Mouse (Mus musculus) cerebellum, postnatal 10 days (tissue): ENCODE results near the gene Krtap16-1.
A peak's percentile ranks its signal among the peaks of the same experiment; 100 is the strongest.

ENCODE experiments used
- DNase-seq, 2 experiments: peaks; one replicate each; pipeline ENCODE4 v3.0.0; 2021; ENCODE audit warnings: mixed read lengths in 2 of 2

The Krtap16-1 gene

DNA sequence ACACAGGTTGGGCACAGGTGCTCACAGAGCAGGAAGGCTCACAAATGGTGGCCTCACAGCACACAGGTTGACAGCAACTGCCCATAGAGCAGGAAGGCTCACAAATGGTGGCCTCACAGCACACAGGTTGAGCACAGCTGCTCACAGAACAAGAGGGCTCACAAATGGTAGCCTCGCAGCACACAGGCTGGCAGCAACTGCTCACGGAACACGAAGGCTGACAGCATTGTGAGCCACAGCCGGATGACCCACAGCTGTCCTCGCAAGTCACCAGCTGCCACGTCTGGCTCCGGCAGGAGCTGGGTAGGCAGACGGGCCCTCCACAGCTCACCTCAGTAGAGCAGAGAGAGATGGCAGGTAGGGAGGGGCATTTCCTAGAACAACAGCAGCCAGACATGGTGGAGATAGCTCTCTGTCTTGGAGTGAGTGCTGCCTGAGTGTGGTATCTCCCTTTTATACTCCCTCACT lies at the start of gene Krtap16-1:
Krtap16-1 (minus strand) TSS at position 418 of the 468 bp plus-strand sequence.
- DNase-seq = no peak

- DNase-seq = no peak
These were observed 43.4 kb upstream of the Krtap16-1 start, which contains the start of gene Krt33b for GRCm38 (mm10) chr11:100029768-100030167. Gene Krt33b (minus strand): TSS chr11:100029868.

DNA sequence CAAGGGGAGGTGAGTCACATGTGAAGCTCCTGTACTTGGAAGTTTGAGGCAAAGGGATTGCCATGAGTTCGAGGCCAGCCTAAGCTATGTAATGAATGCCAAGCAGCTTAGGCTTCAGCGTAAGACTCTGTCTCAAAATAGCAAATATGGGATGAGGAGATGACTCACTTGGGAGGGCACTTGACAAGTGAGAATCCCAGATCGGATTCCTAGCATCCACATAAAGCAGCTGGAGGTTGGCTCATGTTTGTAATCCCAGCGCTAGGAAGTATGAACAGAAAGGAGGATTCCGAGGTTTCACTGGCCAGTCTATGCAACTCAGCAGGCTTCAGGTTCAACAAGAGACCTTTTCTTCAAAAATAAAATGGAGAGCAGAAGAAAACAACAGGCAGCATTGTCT lies 35.0 kb upstream of the Krtap16-1 start:
- no peak for DNase-seq

GRCm38 (mm10) chr11:100019466-100019865 lies 33.1 kb upstream of the Krtap16-1 start:
- DNase-seq = no peak

DNA sequence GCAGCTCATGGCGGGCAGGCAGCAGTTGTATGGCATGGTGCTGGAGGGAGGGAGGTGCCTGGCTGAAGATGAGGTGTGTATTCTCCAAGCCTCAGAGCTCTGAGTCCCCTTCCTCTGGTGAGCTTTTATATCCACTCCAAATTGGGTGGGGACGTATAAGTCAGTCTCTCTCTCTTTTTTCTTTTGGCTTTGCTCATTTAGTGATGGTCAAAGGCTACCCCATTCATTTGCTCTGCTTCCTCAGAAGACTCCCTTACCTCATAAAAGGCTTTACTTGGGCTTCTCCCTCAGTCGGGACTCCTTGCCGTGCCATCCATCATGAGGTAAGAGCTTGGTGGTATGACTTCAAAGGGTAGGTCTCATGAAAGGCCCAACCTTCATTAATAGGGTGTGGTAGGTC lies 29.7 kb upstream of the Krtap16-1 start, which contains the start of gene Krt33a:
Krt33a (minus strand) TSS at position 101 of the 400 bp plus-strand sequence.
- no peak for DNase-seq

- DNase-seq = no peak
These were observed 27.3 kb upstream of the Krtap16-1 start for GRCm38 (mm10) chr11:100013691-100014171.

DNA sequence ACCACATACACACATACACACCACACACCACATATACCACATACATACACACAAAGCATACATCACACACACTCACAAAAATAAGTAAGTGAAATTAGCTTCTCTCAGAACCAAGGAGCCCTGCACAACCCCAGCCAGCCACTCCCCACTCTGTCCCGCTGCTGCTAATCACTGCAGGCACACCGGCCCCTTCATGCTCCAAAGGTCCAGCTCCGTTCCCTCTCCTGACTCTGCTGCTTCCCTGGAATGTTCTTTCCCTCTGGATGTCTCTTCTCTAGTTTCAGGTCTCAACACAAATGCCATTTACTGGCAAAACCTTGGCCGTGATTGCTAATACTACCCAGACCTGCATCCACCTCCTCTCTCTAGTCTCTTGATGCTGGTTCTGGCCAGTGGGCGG lies 24.3 kb upstream of the Krtap16-1 start:
- DNase-seq = no peak

GRCm38 (mm10) chr11:100008336-100008735 lies 21.9 kb upstream of the Krtap16-1 start:
- DNase-seq = no peak

DNA sequence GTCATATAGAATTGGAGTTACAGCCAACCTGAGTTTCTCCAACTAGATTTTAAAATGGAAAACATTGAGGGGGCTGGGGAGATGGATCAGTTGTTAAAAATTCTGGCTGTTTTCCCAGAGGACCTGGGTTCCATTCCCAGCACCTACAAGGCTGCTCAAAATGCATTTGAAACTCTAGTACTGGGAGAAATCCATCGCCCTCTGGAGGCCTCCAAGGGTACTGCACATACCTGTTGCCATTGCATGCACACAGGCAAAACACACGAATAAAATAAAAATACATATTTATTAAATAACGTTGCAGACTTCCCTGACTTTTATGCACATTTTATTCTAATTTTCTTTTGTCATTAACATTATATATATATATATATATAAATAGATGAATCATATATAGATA lies 20.2 kb upstream of the Krtap16-1 start:
- peak; percentile 22 to 39 for DNase-seq

- no peak for DNase-seq
These were observed 19.5 kb upstream of the Krtap16-1 start for GRCm38 (mm10) chr11:100005905-100006304.

DNA sequence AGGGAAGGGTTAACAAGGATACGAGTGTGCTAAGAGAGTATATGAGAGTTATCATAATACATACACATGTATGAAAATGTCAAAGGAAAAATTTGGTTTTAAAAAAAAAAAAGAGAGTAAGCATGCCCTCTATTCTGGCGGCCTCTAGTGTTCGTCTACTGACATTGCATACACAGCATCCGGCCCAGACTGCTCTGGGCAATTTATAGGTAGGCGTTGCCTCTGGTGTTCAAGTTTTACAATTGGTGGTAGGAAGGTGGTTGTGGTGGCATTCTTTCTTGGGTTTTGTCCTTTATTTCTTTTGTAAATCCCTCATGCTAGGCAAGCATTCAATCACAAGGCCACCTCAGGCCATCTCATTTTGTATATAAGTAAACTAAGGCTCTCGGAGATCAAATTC lies 18.4 kb upstream of the Krtap16-1 start:
- DNase-seq = peak; percentile 74 to 76

DNA sequence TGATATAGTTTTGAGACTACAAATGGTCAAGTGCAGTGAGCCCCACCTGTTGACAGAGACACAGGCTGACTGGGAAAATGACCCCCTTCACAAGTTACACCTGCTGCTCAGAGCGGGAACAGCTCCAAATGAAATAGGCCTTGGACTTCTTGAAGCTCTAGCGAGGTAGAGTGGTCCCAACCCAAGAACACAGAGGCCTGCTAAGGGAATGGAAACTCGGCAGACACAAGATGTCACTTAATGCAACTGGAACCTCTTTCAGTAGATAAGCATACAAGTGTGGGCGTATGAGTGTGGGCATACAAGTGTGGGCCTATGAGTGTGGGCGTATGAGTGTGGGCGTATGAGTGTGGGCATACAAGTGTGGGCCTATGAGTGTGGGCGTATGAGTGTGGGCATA lies 12.7 kb upstream of the Krtap16-1 start:
- no peak for DNase-seq

DNA sequence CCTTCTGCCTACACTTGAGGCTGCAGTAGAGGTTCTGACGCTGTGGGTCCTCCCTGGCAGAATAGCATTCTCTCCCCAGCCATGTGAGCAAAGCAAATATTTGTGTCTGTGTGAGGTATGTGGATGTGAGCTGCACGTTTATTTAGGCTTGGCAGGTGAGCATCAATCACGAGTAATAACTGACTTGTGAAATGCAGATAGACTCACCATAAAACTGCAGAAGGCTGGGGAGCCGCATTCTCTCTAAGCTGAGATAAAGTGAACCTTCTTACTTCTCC lies 7.9 kb upstream of the Krtap16-1 start:
- DNase-seq = no peak

DNA sequence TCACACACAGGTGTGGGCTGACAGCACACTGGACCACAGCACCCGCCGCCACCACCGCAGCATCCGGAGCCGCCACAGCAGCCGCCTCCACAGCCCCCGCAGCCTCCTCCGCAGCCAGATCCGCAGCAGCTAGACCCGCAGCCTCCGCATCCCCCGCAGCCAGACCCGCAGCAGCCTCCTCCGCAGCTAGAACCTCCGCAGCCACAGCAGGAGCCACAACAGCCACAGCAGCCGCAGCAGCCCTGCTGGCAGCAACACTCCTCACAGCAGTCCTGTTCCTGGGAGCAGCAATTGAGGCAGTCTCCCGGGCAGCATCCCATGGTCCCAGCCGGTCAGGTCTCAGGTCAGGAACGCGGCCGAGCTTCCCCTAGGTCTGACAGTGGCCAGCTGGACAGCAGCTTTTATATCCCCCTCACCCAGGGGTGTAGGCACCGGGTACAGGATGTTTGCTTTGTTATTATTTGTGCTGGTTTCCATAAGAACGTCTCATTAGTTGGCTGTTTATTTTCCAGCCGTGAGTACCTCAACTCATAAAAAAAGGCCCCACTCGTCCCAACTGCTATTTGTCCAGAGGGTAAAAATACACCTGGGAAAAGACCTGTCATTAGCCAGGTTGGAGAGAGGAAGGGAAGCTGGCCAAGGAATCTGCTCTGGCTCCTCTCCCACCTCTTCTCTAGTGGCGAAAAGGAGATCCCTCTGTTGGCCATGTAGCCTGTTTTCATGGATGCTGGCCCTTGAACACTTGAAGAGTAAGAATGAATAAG lies 7.4 kb upstream of the Krtap16-1 start, which contains the start of gene Krtap17-1:
Krtap17-1 (minus strand) TSS at position 375 of the 764 bp plus-strand sequence.
- DNase-seq = peak; percentile 51 to 59

- DNase-seq = no peak
These were observed 4.2 kb upstream of the Krtap16-1 start for GRCm38 (mm10) chr11:99990571-99990970.

DNA sequence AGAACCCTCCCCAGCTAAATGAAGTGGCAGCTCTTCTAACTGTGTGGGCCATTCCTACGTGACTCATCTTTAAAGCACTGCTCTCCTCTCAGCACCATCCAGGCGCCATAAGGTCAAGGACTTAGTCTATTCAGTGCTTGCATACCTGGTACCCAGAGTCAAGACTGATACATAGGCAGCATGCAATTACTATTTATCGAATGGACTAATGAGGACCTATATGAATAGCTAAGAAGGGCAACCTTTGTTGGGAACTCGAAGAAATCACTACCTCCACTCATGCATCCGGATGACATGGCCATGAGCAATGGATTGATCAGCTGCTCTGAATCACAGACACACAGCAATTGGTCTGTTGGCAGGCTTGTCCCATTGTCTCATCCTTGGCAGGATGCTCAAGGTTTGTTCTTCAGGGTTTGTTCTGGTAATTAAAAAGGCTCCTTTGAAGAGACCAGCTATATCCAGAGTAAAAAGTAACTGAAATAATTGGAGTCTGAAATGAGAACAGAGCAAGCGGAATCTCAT lies 3.5 kb upstream of the Krtap16-1 start:
- no peak for DNase-seq

- DNase-seq = no peak
These were observed 2.1 kb upstream of the Krtap16-1 start for GRCm38 (mm10) chr11:99988530-99988929.

DNA sequence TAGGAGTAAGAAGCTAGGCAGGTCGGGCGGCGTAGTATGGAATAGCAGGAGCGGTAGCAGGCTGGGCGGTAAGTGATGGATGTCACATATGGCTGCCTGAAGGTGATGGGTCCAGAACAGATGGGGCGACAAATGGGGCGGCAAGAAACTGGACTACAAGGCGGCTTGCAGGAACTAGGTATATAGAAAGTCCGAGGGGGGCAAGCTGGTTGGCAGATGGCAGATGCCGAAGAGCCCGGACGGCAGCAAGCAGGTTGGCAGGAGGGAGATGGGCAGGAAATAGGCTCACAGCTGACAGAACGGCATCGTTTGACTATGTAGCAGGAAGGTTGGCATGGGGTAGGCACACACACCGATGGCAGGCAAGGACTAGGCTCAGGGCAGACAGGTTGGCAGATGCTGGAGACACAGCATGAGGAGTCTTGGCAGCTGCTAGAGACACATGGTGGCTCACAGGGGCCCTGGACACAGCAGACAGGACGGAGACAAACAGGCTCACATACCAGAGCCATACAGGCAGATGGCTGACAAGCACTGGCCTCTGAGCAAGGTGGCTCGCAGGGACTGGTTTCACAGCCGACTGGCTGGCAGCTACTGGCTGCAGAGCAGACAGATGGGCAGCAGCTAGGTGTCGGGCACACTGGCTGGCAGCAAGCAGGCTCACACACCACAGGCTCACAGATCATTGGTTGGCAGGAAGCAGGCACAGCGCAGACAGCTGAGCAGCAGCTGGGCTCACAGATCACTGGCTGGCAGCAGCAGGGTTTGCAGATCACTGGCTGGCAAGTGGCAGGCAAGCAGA lies 905 bp downstream of the Krtap16-1 start:
- peak; percentile 87 for DNase-seq

- DNase-seq = no peak
These were observed 3.0 kb downstream of the Krtap16-1 start for GRCm38 (mm10) chr11:99983442-99983841.

- no peak for DNase-seq
These were observed 3.7 kb downstream of the Krtap16-1 start for GRCm38 (mm10) chr11:99982731-99983130.

DNA sequence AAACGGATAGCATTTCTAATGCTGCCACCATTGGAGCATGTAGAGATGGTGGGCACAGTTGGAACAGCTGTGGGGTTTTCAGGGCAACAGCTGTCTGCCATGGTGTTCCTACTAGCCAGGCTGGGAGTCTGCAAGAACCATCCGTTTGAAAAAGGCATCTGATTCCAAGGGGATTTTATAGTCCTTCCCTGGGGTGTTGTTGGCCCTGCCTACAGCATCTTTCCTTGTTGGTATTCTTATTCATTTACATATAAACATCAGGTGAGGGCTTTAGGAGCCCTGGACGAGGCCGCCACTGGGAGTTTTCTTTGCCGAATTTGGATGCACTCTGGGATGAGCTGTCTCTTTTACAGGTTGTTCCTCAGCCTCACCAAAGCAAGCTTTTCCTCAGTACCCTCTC lies 7.4 kb downstream of the Krtap16-1 start, which contains the start of gene Krtap29-1:
Krtap29-1 (minus strand) TSS at position 101 of the 400 bp plus-strand sequence.
- no peak for DNase-seq

DNA sequence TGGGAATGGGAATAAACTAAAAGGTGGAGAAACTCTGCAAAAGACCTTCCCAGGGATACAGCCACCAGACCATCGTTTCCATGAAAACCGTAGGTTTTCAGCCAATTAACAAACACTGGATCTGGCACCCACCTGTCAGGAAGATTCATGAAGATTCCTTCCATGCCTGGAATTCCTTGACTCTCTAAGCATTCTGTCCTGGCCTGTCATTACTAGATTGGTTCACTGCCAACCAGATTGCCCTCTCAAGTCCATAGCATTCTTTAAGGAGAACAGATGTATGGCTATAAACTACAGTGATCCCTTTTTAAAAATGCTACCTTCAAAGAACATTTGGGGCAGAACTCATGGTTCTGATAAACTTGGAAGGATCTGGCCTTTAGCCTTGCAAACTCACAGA lies 20.4 kb downstream of the Krtap16-1 start:
- no peak for DNase-seq

- DNase-seq = peak; percentile 8 to 20
These were observed 22.2 kb downstream of the Krtap16-1 start for GRCm38 (mm10) chr11:99964213-99964612.
